Mouse (Mus musculus) heart, postnatal 0 days (tissue): ENCODE measurements around the gene Clip1. TPM values are rescaled to one million over a fixed set of nuclear protein-coding genes. Genes with fewer than 3 reads are reported as not detected.

Source experiments
- ATAC-seq: fragments of 200-750 bp; cut with Nextera tagmentation; 2 replicates; pipeline ENCODE4 v1.8.0; 2017; ENCODE audit warnings: low read depth, moderate number of reproducible peaks, moderate library complexity; ENCODE audit not compliant: insufficient read depth
- DNase-seq: peaks from one replicate; pipeline ENCODE4 v3.0.0-alpha.2; 2016; ENCODE audit warnings: low spot score
- H3K27ac ChIP-seq: fragments of 300-500 bp; sonication (generic); 2 replicates; pipeline ENCODE4 v1.5.1; 2014; ENCODE audit warnings: low read depth, mild to moderate bottlenecking
- H3K27me3 ChIP-seq: fragments of 300-500 bp; sonication (generic); 2 replicates; pipeline ENCODE4 v1.6.1; 2014; ENCODE audit warnings: low read length, mixed read lengths; ENCODE audit not compliant: control insufficient read depth, insufficient read depth
- H3K36me3 ChIP-seq: fragments of 300-500 bp; sonication (generic); replicated peaks from 2 replicates; pipeline ENCODE4 v1.6.1; 2014; ENCODE audit warnings: low read length, mixed read lengths; ENCODE audit not compliant: control insufficient read depth, insufficient read depth
- H3K4me1 ChIP-seq: fragments of 300-500 bp; sonication (generic); 2 replicates; pipeline ENCODE4 v1.6.1; 2014; ENCODE audit warnings: antibody characterized with exemption; ENCODE audit not compliant: control insufficient read depth, insufficient read depth
- H3K4me2 ChIP-seq: fragments of 300-500 bp; sonication (generic); 2 replicates; pipeline ENCODE4 v1.6.1; 2014; ENCODE audit warnings: low read depth, mild to moderate bottlenecking, low read length, moderate library complexity
- H3K4me3 ChIP-seq: fragments of 300-500 bp; sonication (generic); 2 replicates; pipeline ENCODE4 v1.5.1; 2014; ENCODE audit warnings: low read depth, low read length
- H3K9ac ChIP-seq: fragments of 300-500 bp; sonication (generic); replicated peaks from 2 replicates; pipeline ENCODE4 v1.6.1; 2014; ENCODE audit warnings: low read depth, low read length, mixed read lengths
- H3K9me3 ChIP-seq: fragments of 300-500 bp; sonication (generic); replicated peaks from 2 replicates; pipeline ENCODE4 v1.6.1; 2016; ENCODE audit warnings: low read length; ENCODE audit not compliant: control insufficient read depth
- CTCF ChIP-seq: IDR thresholded peaks from 2 replicates; pipeline ENCODE4 v1.5.1; 2016; ENCODE audit warnings: antibody characterized with exemption, control low read depth, low read depth
- EP300 ChIP-seq: IDR thresholded peaks from 2 replicates; pipeline ENCODE4 v1.6.1; 2016; ENCODE audit warnings: antibody characterized with exemption, low read depth
- WGBS: fragments of 180-500 bp; shearing (Covaris S2); extraction: QIAGEN DNeasy Blood & Tissue Kit; methylation state at CpG from one replicate; pipeline ENCODE4 v1.1.7; 2014; 5-methylcytosine and 5-hydroxymethylcytosine counted together
- polyA plus RNA-seq: library from polyadenylated mRNA; unstranded; fragments of >200 nt; fragmentation: Nextera tagmentation; extraction: Ambion mirVana; gene quantifications from 2 replicates; pipeline ENCODE4 v1.2.1, GENCODE M21; 2015
- total RNA-seq: library from RNA; depleted of rRNA; stranded (reverse); fragments of >200 nt; gene quantifications from 2 replicates; pipeline ENCODE4 v1.2.3, GENCODE M21; 2014; ENCODE audit warnings: low replicate concordance

Gene Clip1
- total and polyA plus RNA-seq, 2 experiments from 2014 or later = 44.1 to 70.0 TPM

DNA sequence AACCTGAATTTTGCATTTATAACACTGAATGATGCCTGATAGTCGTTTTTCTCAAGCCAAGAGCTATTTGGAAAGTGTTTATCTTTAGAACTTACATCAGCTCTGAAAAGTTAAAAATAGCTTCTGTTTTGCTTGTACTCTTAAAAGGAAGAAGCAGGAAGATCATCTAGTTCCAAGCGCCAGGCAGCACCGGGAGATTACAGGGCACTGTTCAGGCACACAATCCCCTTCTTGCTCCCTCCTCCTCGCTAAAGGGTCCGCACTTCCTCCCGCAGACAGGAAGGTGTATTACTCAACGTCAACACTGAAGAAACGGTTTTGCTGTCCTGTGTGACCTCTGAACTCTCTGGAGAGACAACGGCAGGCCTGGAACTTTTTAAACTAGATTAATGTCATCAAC lies 22.4 kb downstream of the Clip1 start:
- Histone ChIP-seq H3K4me2 (peak overlapping the region; percentile 46), H3K4me1 (peaks cover 53% of the 10 kb centered on the region), H3K27me3 (no peaks in the 10 kb centered on the region), H3K27ac (peak overlapping the region; percentile 97), H3K4me3 (no peak overlapping the region), H3K9me3 (no peaks in the 10 kb centered on the region), H3K36me3 (no peaks in the 10 kb centered on the region), H3K9ac (peak overlapping the region; percentile 21)
- WGBS = under 1% methylated on average over 9 of the region's 9 CpGs
- DNase-seq (peak; percentile 95), ATAC-seq (peak; percentile 86)
- 0 out of 2 replicates have a peak, but pooled peaks have one; percentile 12 for TF ChIP-seq EP300
- TF ChIP-seq CTCF = no peak

DNA sequence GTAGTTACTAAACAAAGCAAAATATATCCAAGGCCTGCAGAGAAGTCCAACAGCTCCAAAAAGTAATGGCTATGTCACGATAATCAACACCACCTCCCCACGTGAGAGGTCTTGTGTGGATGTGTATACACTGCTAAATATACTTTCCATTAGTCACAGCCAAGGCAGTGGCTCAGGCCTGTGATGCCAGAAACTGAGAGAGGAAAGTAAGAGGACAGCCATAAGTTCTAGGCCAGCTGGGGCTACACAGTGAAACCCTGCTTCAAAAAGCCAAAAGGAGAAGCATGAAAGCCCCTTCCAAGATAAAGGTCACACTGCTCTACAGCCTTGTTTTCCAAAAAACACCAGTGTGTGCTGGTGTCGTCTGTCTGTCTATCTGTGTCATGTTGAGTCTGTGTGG lies 22.8 kb downstream of the Clip1 start:
- peak; percentile 82 for DNase-seq
- no peaks in the 10 kb centered on the region for H3K36me3 ChIP-seq
- H3K27ac ChIP-seq = peak overlapping the region; percentile 97
- H3K9me3 ChIP-seq = no peaks in the 10 kb centered on the region
- H3K27me3 ChIP-seq = no peaks in the 10 kb centered on the region
- peak overlapping the region; percentile 46 for H3K4me2 ChIP-seq
- WGBS = 6% methylated on average over 3 of the region's 3 CpGs
- peak overlapping the region; percentile 21 for H3K9ac ChIP-seq
- 0 out of 2 replicates have a peak, but pooled peaks have one; percentile 17 for TF ChIP-seq EP300
- no peak for TF ChIP-seq CTCF
- peak; percentile 82 for ATAC-seq
- H3K4me3 ChIP-seq = 0 out of 2 replicates have a peak overlapping the region, but pooled peaks have one; percentile 18
- peaks cover 51% of the 10 kb centered on the region for H3K4me1 ChIP-seq

DNA sequence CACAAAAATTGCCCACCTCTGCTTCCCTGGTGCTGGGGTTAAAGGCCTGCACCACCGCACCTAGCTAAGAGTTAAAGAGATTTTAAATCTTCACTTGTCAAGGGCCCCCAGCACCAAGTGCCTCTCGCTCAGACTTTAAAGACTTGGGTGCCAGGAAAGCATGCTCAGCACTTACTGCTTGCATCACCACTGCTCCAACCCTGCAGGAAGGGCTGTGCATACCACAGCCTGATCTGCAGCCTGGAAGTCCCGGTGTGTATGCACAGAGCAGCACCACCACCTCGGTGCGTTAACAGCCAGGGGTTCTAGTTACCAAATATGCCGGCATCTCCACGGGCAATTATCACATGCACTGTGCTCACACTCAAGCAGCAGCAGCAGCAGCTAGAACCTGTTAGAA lies 26.8 kb downstream of the Clip1 start:
- Histone ChIP-seq H3K4me1 (peaks cover 34% of the 10 kb centered on the region), H3K9me3 (no peaks in the 10 kb centered on the region), H3K4me3 (no peak overlapping the region), H3K4me2 (peak overlapping the region; percentile 18; the same call in 1 of the 2 replicates), H3K27me3 (no peaks in the 10 kb centered on the region), H3K9ac (peak overlapping the region; percentile 42; the same call in 1 of the 2 replicates), H3K27ac (0 out of 2 replicates have a peak overlapping the region, but pooled peaks have one; percentile 3), H3K36me3 (peaks cover 27% of the 10 kb centered on the region; the same call in 1 of the 2 replicates)
- 10% methylated on average over 7 of the region's 7 CpGs for WGBS
- DNase-seq (no peak), ATAC-seq (0 out of 2 replicates have a peak, but pooled peaks have one; percentile 32)
- TF ChIP-seq EP300 (no peak), CTCF (no peak)

DNA sequence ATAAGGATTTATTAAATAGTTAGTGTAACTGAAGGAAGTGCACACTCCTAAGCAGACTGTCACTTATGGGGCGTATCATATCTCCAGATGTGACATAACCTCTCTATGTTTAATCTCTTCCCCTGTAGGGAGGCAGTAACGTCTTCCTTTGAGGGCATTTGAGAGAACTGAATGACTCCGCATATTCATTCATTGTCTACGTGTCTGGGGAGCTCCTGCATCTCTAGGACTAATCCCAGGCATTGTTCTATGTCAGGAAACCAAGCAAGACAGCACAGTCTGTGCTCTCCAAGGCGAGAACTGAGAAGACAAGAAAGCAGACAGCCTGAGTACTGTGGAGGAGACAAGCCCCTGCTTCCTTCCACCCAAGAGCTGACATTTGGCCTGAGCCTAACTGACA lies 29.5 kb downstream of the Clip1 start:
- peak; percentile 67 for ATAC-seq
- TF ChIP-seq CTCF = no peak
- TF ChIP-seq EP300 = peak; percentile 78
- no peak for DNase-seq
- Histone ChIP-seq H3K27ac (peak overlapping the region; percentile 57), H3K4me2 (no peak overlapping the region), H3K9me3 (no peaks in the 10 kb centered on the region), H3K4me3 (no peak overlapping the region), H3K4me1 (peaks cover 9% of the 10 kb centered on the region), H3K9ac (no peak overlapping the region), H3K36me3 (peaks cover 37% of the 10 kb centered on the region), H3K27me3 (no peaks in the 10 kb centered on the region)
- WGBS = 50% methylated on average over 5 of the region's 5 CpGs

DNA sequence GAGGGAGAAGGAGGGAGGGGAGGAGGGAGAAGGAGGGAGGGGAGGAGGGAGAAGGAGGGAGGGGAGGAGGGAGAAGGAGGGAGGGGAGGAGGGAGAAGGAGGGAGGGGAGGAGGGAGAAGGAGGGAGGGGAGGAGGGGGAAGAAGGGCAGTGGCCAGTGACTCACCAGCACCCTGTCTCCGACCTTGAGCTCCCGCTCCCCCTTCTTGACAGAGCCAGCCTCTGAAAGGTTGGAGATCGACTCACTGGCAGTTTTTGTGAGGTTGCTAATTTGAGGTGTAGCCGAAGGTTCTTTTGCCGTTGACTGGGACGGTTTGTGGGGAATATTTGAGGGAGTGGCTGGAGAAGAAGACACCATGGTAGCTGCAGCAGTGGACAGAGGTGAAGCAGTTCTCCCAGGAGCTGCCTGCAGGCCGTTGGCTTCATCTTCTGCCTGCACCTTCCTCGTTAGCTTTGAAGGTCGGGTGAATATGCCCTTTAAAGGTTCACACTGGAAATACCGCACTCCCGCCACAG lies 31.1 kb downstream of the Clip1 start:
- no peak for ATAC-seq
- 70% methylated on average over 11 of the region's 11 CpGs for WGBS
- Histone ChIP-seq H3K4me2 (no peak overlapping the region), H3K9ac (no peak overlapping the region), H3K27me3 (no peaks in the 10 kb centered on the region), H3K4me3 (no peak overlapping the region), H3K4me1 (no peaks in the 10 kb centered on the region; the same call in 1 of the 2 replicates), H3K9me3 (no peaks in the 10 kb centered on the region), H3K36me3 (peaks cover 41% of the 10 kb centered on the region), H3K27ac (no peak overlapping the region)
- no peak for TF ChIP-seq EP300
- TF ChIP-seq CTCF = no peak
- DNase-seq = no peak

DNA sequence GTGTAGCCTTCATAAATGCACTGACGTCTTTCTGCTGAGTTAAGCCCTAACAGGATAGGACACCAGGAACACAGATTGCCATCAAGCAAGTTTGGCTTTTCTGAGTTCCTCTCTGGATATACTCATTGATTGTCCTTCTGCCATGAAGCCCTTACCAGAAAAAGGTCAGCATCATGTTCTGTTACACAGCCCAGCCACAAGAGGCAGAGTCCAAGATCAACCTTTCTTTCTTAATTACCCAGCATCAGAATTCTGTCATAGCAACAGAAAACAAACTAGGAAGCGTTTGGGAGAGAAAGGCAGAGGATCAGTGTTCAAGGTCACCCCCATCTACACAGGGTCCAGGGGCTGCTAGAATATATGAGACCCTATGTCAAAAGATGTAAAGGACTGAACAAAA lies 33.6 kb downstream of the Clip1 start:
- TF ChIP-seq CTCF (peak; percentile 19), EP300 (no peak)

More for the DNA sequence above, 33.6 kb downstream of the Clip1 start:
- no peaks in the 10 kb centered on the region for H3K27me3 ChIP-seq
- peaks cover 64% of the 10 kb centered on the region for H3K36me3 ChIP-seq
- no peak overlapping the region for H3K4me2 ChIP-seq
- H3K9ac ChIP-seq = no peak overlapping the region
- H3K9me3 ChIP-seq = no peaks in the 10 kb centered on the region
- ATAC-seq = no peak
- no peak for DNase-seq
- no peak overlapping the region; the same call in 1 of the 2 replicates for H3K27ac ChIP-seq
- WGBS = 59% methylated on average over 2 of the region's 2 CpGs
- H3K4me3 ChIP-seq = no peak overlapping the region
- no peaks in the 10 kb centered on the region for H3K4me1 ChIP-seq
